Mouse (Mus musculus) spleen, postnatal 14 days (tissue): ENCODE results near the gene Actrt2.

Experiments used
- DNase-seq, 2 experiments: peaks; one replicate each; pipeline ENCODE4 v3.0.0; 2021 to 2022; ENCODE audit warnings: low spot score in 2 of 2

Gene Actrt2

DNA sequence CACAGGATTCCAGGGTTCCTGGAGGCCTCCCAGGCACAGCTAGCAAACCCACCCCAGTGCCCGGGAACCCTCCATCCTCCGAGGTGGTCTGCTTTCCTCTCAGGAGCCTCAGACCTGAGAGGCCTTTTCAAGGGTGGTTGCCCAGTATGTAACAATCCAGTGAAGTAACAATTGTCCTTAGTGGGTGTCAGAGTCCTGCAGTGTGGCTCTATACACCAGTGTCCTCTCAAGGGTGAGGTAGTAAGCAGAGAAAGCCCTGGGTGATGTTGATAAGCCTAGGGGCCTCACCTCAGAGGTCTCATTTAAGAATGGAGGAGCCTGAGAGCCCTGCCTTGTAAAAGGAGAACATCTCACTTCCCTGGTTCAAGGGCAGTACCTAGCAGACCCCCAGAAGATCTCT, at the start of gene Actrt2:
Actrt2 (minus strand) TSS at position 101 of the 400 bp plus-strand sequence.
- no peak for DNase-seq

DNA sequence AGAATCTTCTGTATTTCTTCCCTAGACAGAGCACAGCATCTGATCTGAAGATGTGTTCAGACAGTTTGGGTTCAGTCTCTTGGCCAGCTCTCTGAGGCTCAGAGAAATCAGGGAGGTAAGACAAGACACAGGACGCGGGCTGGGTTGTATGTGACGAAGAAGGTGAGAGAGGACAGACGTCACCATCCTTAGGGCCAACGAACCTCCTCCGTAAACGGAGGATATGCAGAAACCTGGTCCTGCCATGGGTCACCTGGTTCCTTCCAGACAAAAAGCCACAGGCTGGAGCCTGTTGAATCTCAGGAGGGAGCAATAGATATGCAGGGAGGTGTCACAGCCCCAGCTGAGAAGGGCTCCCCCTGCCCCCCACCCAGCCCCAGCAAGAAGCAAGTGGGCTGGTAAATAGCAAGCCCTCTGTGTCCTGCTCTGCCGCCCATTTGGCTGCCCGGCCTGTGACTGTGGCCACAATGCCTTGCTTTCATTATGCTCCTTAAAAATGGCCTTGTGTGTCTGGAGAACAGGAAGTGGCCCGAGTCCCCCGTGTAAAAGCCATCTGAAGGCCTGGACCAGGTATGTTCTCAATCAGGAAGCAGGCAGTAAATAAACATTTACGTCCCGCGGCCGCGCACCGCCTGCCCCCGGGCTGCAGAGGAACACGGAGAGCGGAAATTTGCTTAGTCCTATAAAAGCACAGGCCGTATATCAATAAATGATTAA, 41.9 kb upstream of the Actrt2 start:
- DNase-seq, result no peak

DNA sequence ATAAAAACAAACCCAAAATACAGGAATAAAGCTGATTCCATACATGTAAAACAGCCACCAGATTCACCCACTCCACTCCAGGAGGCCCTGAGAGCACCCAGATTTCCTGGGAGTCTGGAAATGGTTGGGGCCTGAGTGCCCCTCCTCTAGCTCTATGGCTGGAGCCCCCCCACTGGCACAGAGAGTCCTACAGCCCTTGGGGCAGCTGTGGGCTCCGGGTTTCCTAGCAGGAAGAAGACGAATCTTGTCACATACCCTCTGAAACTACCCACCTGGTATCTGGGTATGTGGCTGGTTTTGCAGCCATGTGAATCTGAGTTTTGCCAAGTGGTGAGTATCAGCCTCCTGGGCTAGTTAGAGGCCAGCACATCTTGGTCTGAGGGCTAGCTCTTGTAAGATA, 41.1 kb upstream of the Actrt2 start:
- DNase-seq, result no peak

DNA sequence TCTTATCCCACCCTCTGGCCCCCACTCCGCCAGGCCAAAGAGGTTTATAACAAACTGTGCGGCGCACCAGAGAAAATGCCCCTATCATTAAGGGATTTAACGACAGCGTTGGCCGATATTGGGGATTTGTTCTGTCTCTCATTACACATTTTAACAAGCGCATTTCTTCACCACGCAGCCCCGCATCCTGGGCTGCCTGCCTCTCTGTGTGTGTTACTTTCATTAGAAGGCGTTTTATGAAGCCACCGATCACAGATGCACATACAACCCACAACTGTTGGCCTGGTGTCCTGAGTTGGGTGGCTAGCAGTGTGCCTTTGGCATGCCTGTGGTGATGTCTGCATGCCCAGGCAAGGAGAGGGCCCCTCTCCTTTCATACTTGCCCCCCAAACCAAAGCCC, 40.6 kb upstream of the Actrt2 start:
- DNase-seq, result no peak

DNA sequence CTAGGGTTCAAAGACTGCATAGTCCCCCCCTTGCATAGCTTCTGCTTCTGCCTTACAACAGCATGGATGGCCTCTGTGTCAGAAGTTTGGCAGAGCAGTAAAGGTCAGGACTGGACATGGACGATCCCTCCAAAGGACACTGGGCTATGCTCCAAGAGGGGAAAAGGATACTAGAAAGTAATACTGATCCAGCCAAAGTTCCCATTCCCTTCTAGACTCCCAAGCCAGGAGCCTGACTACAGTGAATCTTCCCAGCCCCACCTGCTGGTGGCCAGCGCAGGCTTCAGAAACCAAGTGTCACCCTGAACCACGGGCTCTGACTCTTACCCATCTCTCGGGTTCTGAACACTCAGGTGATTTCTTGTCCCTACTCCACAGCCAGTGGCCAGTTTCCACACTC, 39.9 kb upstream of the Actrt2 start:
- DNase-seq, result no peak

DNA sequence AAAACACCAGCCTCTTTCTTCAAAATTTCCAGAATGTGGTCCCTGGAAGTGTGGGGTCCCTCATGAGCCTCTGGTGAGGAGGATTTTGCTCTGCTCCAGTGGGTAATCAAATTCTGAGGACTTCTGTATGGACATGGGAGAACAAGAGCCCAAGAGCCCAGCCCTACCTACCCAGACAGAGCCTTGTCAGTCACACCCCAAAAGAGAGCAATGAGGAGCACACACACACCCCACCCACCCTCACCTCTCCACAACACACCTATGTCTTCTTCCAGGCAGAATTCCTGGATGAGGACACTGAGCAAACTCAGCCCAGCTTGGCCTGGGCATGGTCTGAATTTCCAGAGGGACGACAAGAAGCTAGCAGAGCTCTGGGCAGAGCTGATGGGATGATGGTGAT, 38.8 kb upstream of the Actrt2 start:
- no peak for DNase-seq

DNA sequence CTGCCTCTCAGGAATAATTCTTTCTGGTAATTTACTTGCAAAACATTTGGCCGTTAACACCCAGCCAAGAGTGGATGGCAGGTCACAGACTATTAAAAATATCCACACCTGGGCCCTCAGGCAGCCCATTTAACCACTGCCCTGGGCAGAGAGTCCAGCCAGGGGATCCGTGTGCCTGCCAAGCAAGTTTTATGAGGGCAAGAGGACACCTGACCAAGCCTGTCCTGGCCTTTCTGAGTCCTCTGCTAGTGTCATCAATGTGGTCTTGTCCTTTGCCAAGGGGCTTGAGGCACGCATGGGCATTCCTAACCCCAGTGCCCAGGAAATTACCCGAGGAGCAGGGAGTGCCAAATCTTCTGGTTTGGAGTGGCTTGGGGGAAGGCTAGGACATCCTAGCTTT, 38.0 kb upstream of the Actrt2 start:
- DNase-seq, result no peak

DNA sequence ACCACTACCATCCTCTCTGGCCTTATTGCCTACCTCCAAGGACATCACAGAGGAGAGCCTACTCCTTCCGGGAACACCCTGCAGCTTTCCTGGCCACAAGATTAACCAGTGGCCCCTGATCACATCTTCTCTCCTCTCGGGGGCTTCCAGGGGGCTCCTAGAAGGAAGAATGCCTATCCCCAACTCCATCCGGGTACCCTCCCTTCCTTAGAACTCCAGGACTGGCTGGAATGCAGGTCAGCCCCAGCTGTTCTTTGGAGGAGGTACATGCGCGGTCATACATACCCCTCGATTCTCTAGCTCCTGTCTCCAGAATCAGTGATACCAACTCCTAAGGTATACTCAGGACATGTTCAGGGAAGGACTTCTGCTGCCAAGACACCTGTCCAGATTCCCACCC, 37.4 kb upstream of the Actrt2 start:
- no peak for DNase-seq

DNA sequence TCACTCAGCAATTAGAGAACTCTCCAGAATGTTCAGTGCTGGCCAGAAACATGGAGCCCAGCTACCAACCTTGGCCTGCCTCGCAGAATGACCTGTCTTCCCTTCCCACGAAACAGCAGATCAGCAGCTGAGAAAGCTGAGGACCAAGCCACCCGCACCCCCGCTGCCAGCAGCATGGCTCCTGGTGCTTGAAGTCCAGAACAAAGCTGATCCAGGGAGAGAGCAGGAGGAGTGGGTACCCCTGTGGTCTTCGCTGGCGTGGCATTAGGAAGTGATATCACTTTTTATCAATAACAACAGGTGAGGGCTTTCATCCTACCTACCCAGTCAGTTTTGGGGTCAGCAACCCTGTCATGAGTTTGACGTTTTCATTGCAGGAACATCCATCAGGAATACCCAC, 36.9 kb upstream of the Actrt2 start:
- DNase-seq, result no peak

DNA sequence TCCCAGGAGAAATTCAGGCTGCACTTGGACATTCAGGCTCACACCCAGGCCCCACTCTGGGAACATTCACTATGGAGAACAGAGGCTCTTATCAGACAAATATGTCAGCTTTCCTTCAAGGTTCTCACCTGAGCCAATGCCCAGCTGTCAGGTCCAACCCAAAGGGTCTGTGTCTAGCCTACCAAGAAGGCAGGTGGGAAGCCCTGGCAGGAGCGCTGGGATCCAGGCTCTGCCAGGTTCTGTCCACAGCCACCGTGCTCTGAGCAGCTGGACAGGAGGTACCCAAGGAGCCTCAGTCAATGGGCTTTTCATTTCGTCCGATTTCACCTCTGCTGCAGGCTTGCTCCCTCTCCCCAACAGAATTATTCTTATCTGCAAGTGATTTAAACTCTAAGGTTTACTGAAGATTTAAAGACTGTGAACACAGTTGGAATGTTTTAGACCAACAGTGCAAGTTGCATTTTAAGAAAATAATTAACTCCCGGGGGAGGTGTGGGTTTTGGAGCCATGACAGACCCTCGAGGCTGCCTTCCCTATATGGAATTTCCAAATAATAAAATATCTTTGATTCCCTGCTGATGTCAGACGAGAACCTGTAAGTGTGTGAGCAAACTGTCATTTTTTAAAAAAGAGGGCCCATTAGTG, 35.9 kb upstream of the Actrt2 start:
- DNase-seq, result no peak

DNA sequence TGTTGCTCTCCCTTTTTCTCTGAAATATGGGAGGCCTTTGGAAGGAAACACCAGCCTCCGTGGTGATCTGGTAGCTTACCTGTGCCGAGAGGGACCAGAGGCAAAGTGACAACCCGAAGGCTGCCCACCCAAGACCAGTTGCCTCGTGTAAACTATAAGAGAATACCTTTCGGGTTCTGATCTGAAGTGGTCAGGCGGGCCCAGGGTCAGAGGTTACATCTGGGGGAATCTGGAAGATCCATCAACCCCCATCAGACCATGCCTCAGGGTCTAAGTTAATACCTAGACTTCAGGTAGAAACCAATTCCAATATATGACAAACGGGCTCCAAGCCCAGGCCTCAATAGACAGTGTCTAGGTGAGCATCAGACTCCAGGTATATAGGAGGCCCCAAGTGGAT, 35.3 kb upstream of the Actrt2 start:
- no peak for DNase-seq

DNA sequence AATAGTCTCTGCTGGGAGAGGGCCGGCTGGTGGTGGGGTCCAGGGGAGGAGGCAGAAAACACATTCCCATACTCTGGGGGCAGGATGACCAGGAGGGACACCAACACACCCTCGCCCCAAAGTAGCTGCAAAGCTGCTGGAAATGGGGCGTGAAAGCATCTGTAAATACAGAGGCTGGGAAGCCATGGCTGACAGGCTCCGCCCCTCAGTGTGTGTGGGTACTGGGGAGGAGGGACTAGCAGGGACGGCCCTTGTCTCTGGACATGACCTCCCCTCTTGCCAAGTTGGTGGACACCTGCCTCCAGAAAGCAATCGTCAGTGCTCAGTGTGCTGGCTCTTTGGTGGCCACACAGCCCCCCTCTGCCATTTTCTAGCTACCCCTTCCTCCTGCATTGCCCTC, 34.5 kb upstream of the Actrt2 start:
- no peak for DNase-seq

DNA sequence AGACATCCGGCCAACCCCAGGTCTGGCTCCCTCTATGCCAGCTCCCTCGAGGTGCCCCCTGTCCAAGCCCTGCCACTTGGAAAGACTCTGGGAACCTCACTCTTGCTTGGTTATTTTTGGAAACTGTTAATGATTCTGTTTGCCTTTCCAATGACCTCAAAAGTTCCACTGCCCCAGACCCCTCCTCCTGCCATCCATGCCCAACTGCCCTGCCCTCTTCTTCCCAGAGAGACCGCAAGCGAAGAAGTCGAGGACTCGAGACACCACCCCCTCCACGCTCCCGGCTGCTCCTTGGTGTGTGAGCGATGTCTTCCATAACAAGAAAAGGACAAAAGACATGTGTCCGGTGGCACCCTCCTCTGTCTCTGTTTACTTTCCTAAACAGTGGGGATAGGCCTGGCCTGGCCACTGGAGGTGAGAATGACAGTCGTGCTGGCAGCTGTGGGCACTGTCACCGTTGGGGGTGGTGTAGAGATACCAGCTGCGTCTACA, 33.3 kb upstream of the Actrt2 start:
- DNase-seq, result no peak

DNA sequence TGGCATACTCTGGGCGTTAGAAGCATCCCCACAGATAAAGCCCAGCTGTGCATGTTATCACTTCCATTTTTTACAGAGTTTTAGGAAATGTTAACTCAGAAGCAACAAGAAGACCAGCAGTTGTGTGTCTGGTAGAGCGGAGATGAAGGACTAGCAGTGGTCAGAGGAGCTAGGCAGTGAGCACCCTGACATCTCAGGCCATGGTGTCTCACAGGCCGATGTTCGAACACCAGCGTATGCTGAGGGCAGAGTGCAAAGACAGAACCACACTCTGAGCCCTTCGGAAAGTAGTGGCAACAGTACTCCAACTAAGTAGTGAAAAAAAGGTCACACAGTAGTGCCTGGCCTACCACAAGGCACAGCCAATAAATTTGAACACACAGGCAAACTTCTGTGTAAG, 32.8 kb upstream of the Actrt2 start:
- no peak for DNase-seq

DNA sequence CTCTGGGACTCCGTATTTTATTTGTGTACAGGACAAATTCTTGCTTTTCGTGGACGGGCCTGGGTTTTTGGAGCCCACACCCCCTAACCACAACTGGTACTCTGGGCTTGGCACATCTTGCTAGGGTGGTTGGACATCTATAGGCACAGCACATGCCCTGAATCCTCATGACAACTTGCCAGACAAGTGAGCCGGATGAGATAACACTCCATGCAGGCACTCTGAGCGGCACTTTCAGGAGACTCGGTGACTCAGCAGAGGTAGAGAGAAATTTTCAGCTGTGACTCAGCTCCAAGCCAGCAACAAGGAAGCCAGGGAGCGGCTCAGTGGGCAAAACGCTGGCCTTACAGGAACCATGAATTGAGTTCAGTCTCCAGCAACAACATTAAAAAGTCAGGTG, 31.6 kb upstream of the Actrt2 start:
- no peak for DNase-seq

DNA sequence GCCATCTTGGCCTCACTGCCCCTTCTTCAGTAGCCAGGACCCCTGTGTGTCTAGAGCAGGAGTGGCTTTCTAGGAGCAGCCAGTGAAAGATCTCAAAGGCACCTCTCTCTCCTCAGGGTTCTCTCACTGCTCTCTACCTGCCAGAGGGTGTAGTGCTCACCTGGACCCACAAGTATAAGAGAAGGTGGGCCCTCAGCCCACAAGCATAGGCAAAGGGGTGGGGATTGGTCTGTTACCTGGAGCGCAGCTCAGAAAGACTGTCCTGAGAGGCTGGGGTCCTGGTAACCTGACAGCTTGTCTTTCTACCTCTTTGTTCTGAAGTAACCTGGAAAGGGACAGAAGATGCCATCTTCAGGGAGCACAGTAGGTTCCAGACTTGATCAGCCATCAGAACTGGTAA, 31.0 kb upstream of the Actrt2 start:
- DNase-seq, result no peak

DNA sequence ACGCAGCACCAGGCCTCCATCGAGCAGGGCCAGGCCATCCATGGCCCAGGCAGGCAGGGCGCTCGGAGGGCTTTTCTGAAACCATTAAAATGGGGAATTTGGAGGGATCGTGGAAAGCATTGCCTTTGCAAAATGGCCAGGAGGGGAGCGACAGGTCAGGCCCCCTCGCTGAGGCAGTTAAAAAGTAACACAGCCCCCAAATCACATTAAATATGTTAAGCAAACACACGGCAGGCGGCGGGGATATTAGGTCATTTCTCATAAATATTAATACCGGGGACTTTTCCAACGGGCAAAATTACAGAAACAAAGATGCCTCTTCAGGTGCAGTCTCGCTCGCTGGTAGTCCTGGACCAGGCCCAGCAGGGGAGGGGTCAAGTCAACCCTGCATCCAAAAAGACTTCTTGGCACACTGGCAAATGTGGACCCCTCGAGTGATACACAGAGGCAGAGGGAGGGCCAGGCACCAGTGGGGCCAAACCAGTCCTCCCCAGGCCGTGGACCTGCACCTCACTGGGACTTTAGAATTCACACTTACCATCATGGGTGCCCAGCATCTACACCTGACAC, 30.4 kb upstream of the Actrt2 start:
- no peak for DNase-seq

DNA sequence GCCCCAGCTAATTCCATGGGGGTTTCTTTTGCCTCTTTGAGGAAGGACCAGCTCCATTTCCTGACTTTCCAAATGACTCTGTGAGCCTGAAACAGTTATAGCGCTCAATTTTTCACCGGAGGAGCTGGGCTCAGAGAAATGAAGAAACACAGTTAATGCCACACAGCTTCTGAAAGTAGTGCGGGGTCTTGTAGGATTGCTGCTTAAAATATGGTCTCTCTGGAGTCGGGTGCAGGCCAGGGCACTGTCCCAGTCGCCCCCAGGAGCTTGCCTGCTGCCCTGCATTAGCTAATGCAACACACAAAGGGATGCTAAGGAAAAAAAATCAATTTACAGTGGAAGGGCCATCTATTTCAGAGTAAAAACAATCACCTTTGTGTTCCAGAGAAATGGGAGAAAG, 29.8 kb upstream of the Actrt2 start:
- no peak for DNase-seq

DNA sequence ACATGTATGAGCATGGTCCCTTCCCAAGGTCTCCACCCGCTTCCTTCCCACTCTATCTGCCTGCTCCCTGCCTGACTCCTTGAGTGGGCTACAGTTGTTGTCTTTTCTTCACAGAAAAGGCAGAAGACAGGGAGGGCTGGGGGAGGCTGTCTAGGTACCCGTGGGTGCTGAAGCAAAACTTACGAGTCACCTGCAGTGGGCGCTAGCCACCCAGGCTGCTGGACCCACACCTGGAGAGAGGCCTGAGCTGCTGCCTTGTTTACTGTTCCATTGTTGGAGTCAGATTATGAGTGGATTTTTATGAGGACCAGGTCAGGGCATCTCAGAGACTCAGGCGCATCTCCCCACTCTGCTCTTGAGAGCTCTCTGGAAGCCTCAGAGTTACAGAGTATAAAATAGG, 28.9 kb upstream of the Actrt2 start:
- no peak for DNase-seq

DNA sequence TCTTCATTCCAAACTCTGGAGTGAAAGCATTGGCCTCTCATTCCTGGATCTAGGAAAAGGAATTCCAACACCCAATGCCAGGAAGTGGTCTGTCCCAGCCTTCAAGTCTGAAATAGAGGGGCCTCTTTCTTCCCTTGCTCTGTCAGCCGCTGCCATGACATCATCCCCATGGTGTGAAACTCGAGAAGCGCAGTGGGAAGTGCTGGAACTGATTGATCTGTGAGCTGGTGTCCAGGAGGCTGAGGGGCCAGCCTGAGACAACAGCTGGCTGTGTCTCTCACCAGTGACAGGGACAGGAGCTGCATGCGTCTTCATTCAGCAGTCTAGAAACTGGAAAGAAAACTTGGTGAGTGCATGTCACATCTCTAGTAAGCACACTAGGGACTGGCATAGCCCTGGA, 28.5 kb upstream of the Actrt2 start:
- DNase-seq, result no peak

DNA sequence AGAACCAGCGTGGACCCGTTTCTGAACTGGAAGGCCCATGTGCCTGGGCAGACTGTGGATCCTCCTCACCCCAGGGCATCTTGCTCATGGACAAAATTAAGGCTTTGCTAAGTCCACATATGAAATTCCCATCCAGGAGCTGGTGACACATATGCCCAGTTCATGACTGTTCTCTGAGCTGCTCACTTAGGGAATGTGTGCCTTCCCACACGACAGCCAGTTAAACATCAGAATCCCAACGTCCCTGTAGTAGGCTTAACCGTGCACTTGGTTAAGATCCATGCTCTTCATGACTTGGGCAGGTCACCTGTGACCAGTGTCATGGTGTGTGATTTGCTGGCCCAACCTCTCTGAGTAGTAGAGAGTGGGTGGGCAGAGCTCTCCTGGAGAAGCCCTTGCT, 26.7 kb upstream of the Actrt2 start:
- DNase-seq, result no peak

DNA sequence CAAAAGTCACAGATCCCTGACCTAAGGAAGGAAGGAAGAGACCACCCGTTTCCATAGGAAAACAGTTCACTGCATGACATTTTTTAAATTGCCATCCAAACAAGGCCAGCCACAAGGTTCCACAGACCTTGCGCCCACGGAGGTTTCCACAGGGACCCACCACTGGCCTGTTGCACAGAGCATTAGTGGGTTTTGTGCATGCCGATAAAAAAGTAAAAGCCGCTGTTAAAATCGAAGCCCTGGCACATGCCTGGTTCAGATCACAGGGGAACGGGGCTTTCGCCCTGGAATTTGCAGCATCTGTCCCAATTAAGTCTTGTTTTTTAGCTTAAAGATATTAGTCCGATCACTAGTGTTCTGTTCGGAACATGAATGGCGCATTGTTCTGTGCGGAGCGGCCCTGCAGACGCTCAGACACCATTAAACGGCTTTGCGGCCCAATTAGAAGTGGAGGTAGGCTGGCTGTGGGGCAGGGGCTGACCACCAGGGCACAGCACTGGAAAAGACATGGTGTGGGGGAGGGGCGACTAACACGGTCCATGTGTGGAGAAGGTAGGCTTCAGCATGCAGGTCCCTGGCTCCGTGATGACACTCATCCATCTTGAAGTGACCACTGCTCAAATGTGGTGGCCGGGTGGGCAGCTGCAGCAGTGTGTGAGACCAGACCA, 25.8 kb upstream of the Actrt2 start:
- no peak for DNase-seq
